Mouse (Mus musculus) megakaryocyte, embryonic 14.5 days (primary cell): ENCODE measurements around the gene Kcnk12.

Source experiments
- FLI1 ChIP-seq: IDR thresholded peaks from 2 replicates; pipeline ENCODE4 v1.6.1; 2012; ENCODE audit warnings: low read length, inconsistent platforms, mixed read lengths
- GATA1 ChIP-seq: IDR thresholded peaks from 3 replicates; pipeline ENCODE4 v1.6.1; 2012; ENCODE audit warnings: mixed read lengths, low read length, inconsistent platforms, borderline replicate concordance

DNA sequence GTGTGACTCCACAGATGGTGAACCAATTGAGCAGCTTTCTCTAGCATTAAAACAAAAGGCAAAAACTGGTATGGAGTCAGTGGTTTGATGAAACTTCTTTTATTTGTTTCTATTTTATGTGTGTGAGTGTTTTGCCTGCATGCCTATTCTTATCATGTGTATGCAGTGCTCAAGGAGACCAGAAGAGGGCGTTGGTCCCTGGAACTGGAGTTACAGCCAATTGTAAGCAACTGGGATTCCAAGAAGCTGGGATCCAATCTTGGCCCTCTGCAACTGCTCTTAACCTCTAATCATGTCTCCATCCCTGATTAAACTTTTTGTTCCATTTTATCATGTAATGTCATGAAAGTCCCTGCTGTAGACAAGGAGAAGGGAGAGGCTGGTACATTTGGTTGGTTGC, 58.0 kb downstream of the Kcnk12 start:
- TF ChIP-seq GATA1: no peak
- no peak for TF ChIP-seq FLI1
